Comparison of ENCODE assay signal across 31 mouse cellular contexts in genomic region chr6:90630427-90630826, GRCm38 (mm10). TPM values are rescaled to one million over a fixed set of nuclear protein-coding genes. Genes with fewer than 3 reads are reported as not detected.
DNase-seq lines count a peak whose midpoint lies in the region; ATAC-seq and TF ChIP-seq lines count a peak whose summit lies in the region.
"Had no signal": no experiment of that assay in that cellular context is flagged by ENCODE, and none has a peak within 500 bp of the region (broad histone marks: within the 10 kb centered on the region; RNA-seq: fewer than 3 reads in every experiment).

No protein-coding gene starts in this region.

- no peak for TF ChIP-seq CTCF in spleen, adult 2 months (IDR thresholded peaks at IDR 0.05; ENCODE audit: extremely low read depth, insufficient read depth, insufficient read length, insufficient replicate concordance)

- 75% methylated on average over 7 of the region's 7 CpGs for WGBS in spleen, adult 2 months
- WGBS in forebrain, embryonic 16.5 days = 90% methylated on average over 7 of the region's 7 CpGs

- H3K4me2 ChIP-seq in forebrain, embryonic 16.5 days (ENCODE audit: low read length) = no peak overlapping the region
- H3K4me2 ChIP-seq: heart, embryonic 13.5 days; hindbrain, embryonic 15.5 days; intestine, embryonic 15.5 days; liver, embryonic 15.5 days; lung, embryonic 15.5 days; midbrain, embryonic 11.5 days; neural tube, embryonic 12.5 days had no signal

- DNase-seq in spleen, adult 2 months (ENCODE audit: low read depth in 1 of 2, low spot score in 2 of 2) = peak in 1 of 2 experiments; percentile 47
- no peak for DNase-seq in spleen, postnatal 10 days (ENCODE audit: low spot score in 2 of 2)
- DNase-seq in heart, adult 9 months (ENCODE audit: low spot score in 2 of 2) = no peak
- no peak for DNase-seq in adrenal gland, adult 8-10 months
- DNase-seq: adrenal gland, adult 2 months; cerebellum, adult 9-10 months; cerebellum, postnatal 36 days; gastrocnemius, postnatal 25 days; heart, adult 2 months; heart, postnatal 10 days; kidney, adult 8-10 months; layer of hippocampus, postnatal 36 days; left cerebral cortex, postnatal 4 days; right cerebral cortex, adult 18-20 months; thymus, adult 2 months; thymus, postnatal 4 days had no signal

- H3K9ac ChIP-seq in forebrain, embryonic 16.5 days (replicated peaks; ENCODE audit: low read depth, low read length) = no peak overlapping the region
- H3K9ac ChIP-seq: heart, embryonic 13.5 days; hindbrain, embryonic 15.5 days; intestine, embryonic 15.5 days; liver, embryonic 15.5 days; lung, embryonic 15.5 days; neural tube, embryonic 12.5 days had no signal

- H3K4me3 ChIP-seq in spleen, adult 2 months (ENCODE audit: extremely low read depth, insufficient read depth, insufficient read length) = no peak overlapping the region
- no peak overlapping the region for H3K4me3 ChIP-seq in forebrain, embryonic 16.5 days (replicated peaks; ENCODE audit: low read length)
- H3K4me3 ChIP-seq: heart, adult 2 months; heart, embryonic 13.5 days; hindbrain, embryonic 10.5 days; hindbrain, embryonic 15.5 days; intestine, embryonic 15.5 days; liver, embryonic 15.5 days; lung, embryonic 15.5 days; neural tube, embryonic 12.5 days had no signal

- H3K4me1 ChIP-seq in spleen, adult 2 months (ENCODE audit: control insufficient read depth, insufficient read depth, insufficient read length) = peaks cover 15% of the 10 kb centered on the region; the same call in 1 of the 2 replicates
- H3K4me1 ChIP-seq in forebrain, embryonic 16.5 days (replicated peaks; ENCODE audit: control insufficient read depth, insufficient read depth, low read length) = no peaks in the 10 kb centered on the region
- H3K4me1 ChIP-seq: hindbrain, embryonic 15.5 days; intestine, embryonic 15.5 days; lung, embryonic 15.5 days; neural tube, embryonic 12.5 days had no signal

- peak; percentile 74 for ATAC-seq in CD4-positive, CD25-positive, alpha-beta regulatory T cell, adult 4 months
- ATAC-seq in inflammation-experienced regulatory T-cells, adult 6 months = peak; percentile 62
- ATAC-seq in forebrain, embryonic 16.5 days = no peak
- ATAC-seq: forebrain, embryonic 14.5 days; intestine, embryonic 15.5 days; midbrain, embryonic 16.5 days; Patski had no signal

- no peaks in the 10 kb centered on the region for H3K9me3 ChIP-seq in forebrain, embryonic 16.5 days (ENCODE audit: control insufficient read depth, low read length)
- H3K9me3 ChIP-seq: heart, embryonic 13.5 days; hindbrain, embryonic 10.5 days; hindbrain, embryonic 15.5 days; intestine, embryonic 15.5 days; liver, embryonic 15.5 days; lung, embryonic 15.5 days; neural tube, embryonic 12.5 days had no signal

- H3K36me3 ChIP-seq in spleen, adult 2 months (ENCODE audit: control insufficient read depth, insufficient read depth, low read length) = no peaks in the 10 kb centered on the region
- no peaks in the 10 kb centered on the region for H3K36me3 ChIP-seq in forebrain, embryonic 16.5 days (ENCODE audit: control insufficient read depth, insufficient read depth)
- H3K36me3 ChIP-seq: hindbrain, embryonic 10.5 days; hindbrain, embryonic 15.5 days; intestine, embryonic 15.5 days; lung, embryonic 15.5 days; neural tube, embryonic 12.5 days had no signal

- no peak for TF ChIP-seq POLR2A in spleen, adult 2 months (IDR thresholded peaks at IDR 0.05; ENCODE audit: low read depth, low read length)

- peak overlapping the region; percentile 70; the same call in 1 of the 2 replicates for H3K27ac ChIP-seq in spleen, adult 2 months (ENCODE audit: insufficient read depth, low read length)
- no peak overlapping the region for H3K27ac ChIP-seq in forebrain, embryonic 16.5 days (ENCODE audit: low read length)
- H3K27ac ChIP-seq: heart, adult 2 months; heart, embryonic 13.5 days; hindbrain, embryonic 10.5 days; hindbrain, embryonic 15.5 days; intestine, embryonic 15.5 days; kidney, postnatal 0 days; liver, embryonic 15.5 days; lung, embryonic 15.5 days; neural tube, embryonic 12.5 days had no signal

- H3K27me3 ChIP-seq in spleen, adult 2 months (ENCODE audit: control insufficient read depth, insufficient read depth, low read length) = no peaks in the 10 kb centered on the region
- H3K27me3 ChIP-seq in forebrain, embryonic 16.5 days (replicated peaks; ENCODE audit: control insufficient read depth, insufficient read depth, low read length) = no peaks in the 10 kb centered on the region
- H3K27me3 ChIP-seq: heart, embryonic 13.5 days; hindbrain, embryonic 15.5 days; intestine, embryonic 15.5 days; liver, embryonic 15.5 days; lung, embryonic 15.5 days; neural tube, embryonic 12.5 days; Patski had no signal

RNA-seq across cellular contexts. Expression of gene Slc41a3, which starts 25.9 kb away (rescaled TPM):
- 7.2 and 8.3 TPM in 2 replicates for polyA plus RNA-seq in spleen, adult 2 months (2012; rRNA removed)
- 10 to 100 TPM in 1 of 2 experiments, 1 to 10 TPM in 1; 8.2 to 11.8 TPM for polyA plus RNA-seq in CD4-positive, CD25-positive, alpha-beta regulatory T cell, adult 4 months (2017; shearing (Covaris generic))
- 1 to 10 TPM; 2.8 to 5.6 (median 3.1) TPM for polyA plus RNA-seq in inflammation-experienced regulatory T-cells, adult 6 months (2017; shearing (Covaris generic))
- polyA plus RNA-seq in forebrain, embryonic 16.5 days (2015; fragmentation: Nextera tagmentation; extraction: Ambion mirVana) = 2.4 and 3.3 TPM in 2 replicates
- 10 to 100 TPM; 21.5 to 72.6 (median 39.6) TPM for total RNA-seq in adrenal gland, adult 8-10 months (2022)
